Mouse (Mus musculus) fibroblast of lung, adult 2 months (primary cell): ENCODE data around the gene Aig1.

ENCODE experiments used
- DNase-seq: peaks from one replicate; pipeline ENCODE4 v3.0.0-alpha.2; 2011; ENCODE audit warnings: low read depth

Aig1 gene

GRCm38 (mm10) chr10:13849205-13849604, 19.6 kb downstream of the Aig1 start:
- no peak for DNase-seq

- no peak for DNase-seq
Measured at GRCm38 (mm10) chr10:13844864-13845263, 23.9 kb downstream of the Aig1 start.

GRCm38 (mm10) chr10:13843746-13844145, 25.0 kb downstream of the Aig1 start:
- no peak for DNase-seq

GRCm38 (mm10) chr10:13842855-13843254, 25.9 kb downstream of the Aig1 start:
- DNase-seq = no peak

- no peak for DNase-seq
Measured at GRCm38 (mm10) chr10:13838511-13839126, 30.2 kb downstream of the Aig1 start.

- DNase-seq = no peak
Measured at GRCm38 (mm10) chr10:13837709-13838456, 30.9 kb downstream of the Aig1 start.

GRCm38 (mm10) chr10:13836956-13837355, 31.8 kb downstream of the Aig1 start:
- no peak for DNase-seq

GRCm38 (mm10) chr10:13835737-13836475, 32.9 kb downstream of the Aig1 start:
- no peak for DNase-seq

- DNase-seq = no peak
Measured at GRCm38 (mm10) chr10:13834056-13834455, 34.7 kb downstream of the Aig1 start.

GRCm38 (mm10) chr10:13833066-13833566, 35.7 kb downstream of the Aig1 start:
- DNase-seq = no peak

- DNase-seq = peak; percentile 86
Measured at GRCm38 (mm10) chr10:13832546-13833033, 36.2 kb downstream of the Aig1 start.

GRCm38 (mm10) chr10:13827150-13827549, 41.6 kb downstream of the Aig1 start:
- no peak for DNase-seq

- DNase-seq = no peak
Measured at GRCm38 (mm10) chr10:13813591-13813990, 55.2 kb downstream of the Aig1 start.

GRCm38 (mm10) chr10:13808291-13808690, 60.5 kb downstream of the Aig1 start:
- DNase-seq = no peak

- DNase-seq = no peak
Measured at GRCm38 (mm10) chr10:13806806-13807205, 62.0 kb downstream of the Aig1 start.

GRCm38 (mm10) chr10:13801296-13801695, 67.5 kb downstream of the Aig1 start:
- DNase-seq = no peak

- DNase-seq = no peak
Measured at GRCm38 (mm10) chr10:13793458-13793857, 75.3 kb downstream of the Aig1 start.

- no peak for DNase-seq
Measured at GRCm38 (mm10) chr10:13792788-13793187, 76.0 kb downstream of the Aig1 start.

- no peak for DNase-seq
Measured at GRCm38 (mm10) chr10:13789604-13790003, 79.2 kb downstream of the Aig1 start.

GRCm38 (mm10) chr10:13788057-13788456, 80.7 kb downstream of the Aig1 start:
- DNase-seq = peak; percentile 73

- DNase-seq = no peak
Measured at GRCm38 (mm10) chr10:13782774-13783173, 86.0 kb downstream of the Aig1 start.

- no peak for DNase-seq
Measured at GRCm38 (mm10) chr10:13782235-13782757, 86.5 kb downstream of the Aig1 start.
